Mouse (Mus musculus): Measurements from ENCODE around the gene Pitpnc1. TPM values are rescaled to one million over a fixed set of nuclear protein-coding genes. Genes with fewer than 3 reads are reported as not detected.

Pitpnc1 gene
- polyA plus RNA-seq, 1 experiment: 18.5 TPM

GRCm38 (mm10) chr11:107225301-107225700 lies 245.2 kb downstream of the Pitpnc1 start:
- WGBS: 73% methylated on average over 5 of the region's 5 CpGs
- H3K36me3 ChIP-seq (ENCODE audit: control insufficient read depth, insufficient read depth, low read length): peaks cover 2% of the 10 kb centered on the region
- H3K27me3 ChIP-seq (replicated peaks; ENCODE audit: control insufficient read depth, insufficient read depth, low read length): no peaks in the 10 kb centered on the region
- no peak for TF ChIP-seq CTCF (conservative IDR thresholded peaks at IDR 0.05; ENCODE audit: insufficient read depth, insufficient read length, low read depth, low read length)
- TF ChIP-seq POLR2A (IDR thresholded peaks at IDR 0.05; ENCODE audit: low read depth, low read length): no peak
- H3K4me3 ChIP-seq (ENCODE audit: insufficient read depth, low read depth, low read length): no peak overlapping the region
- no peak overlapping the region for H3K27ac ChIP-seq (ENCODE audit: insufficient read depth, low read depth, low read length)
- no peak for DNase-seq
- no peaks in the 10 kb centered on the region for H3K4me1 ChIP-seq (ENCODE audit: control insufficient read depth, insufficient read depth, low read length)

GRCm38 (mm10) chr11:107223667-107224214 lies 246.8 kb downstream of the Pitpnc1 start:
- H3K27me3 ChIP-seq (replicated peaks; ENCODE audit: control insufficient read depth, insufficient read depth, low read length): no peaks in the 10 kb centered on the region
- H3K27ac ChIP-seq (ENCODE audit: insufficient read depth, low read depth, low read length): no peak overlapping the region
- peaks cover 2% of the 10 kb centered on the region; the same call in 1 of the 2 replicates for H3K36me3 ChIP-seq (ENCODE audit: control insufficient read depth, insufficient read depth, low read length)
- H3K4me3 ChIP-seq (ENCODE audit: insufficient read depth, low read depth, low read length): no peak overlapping the region
- H3K4me1 ChIP-seq (ENCODE audit: control insufficient read depth, insufficient read depth, low read length): no peaks in the 10 kb centered on the region
- 52% methylated on average over 8 of the region's 8 CpGs for WGBS
- no peak for TF ChIP-seq POLR2A (IDR thresholded peaks at IDR 0.05; ENCODE audit: low read depth, low read length)
- no peak for TF ChIP-seq CTCF (conservative IDR thresholded peaks at IDR 0.05; ENCODE audit: insufficient read depth, insufficient read length, low read depth, low read length)
- peak; percentile 17 for DNase-seq

GRCm38 (mm10) chr11:107223169-107223561 lies 247.3 kb downstream of the Pitpnc1 start:
- Histone ChIP-seq H3K36me3 (ENCODE audit: control insufficient read depth, insufficient read depth, low read length) (peaks cover 2% of the 10 kb centered on the region; the same call in 1 of the 2 replicates), H3K27ac (ENCODE audit: insufficient read depth, low read depth, low read length) (no peak overlapping the region), H3K27me3 (replicated peaks; ENCODE audit: control insufficient read depth, insufficient read depth, low read length) (no peaks in the 10 kb centered on the region), H3K4me3 (ENCODE audit: insufficient read depth, low read depth, low read length) (no peak overlapping the region), H3K4me1 (ENCODE audit: control insufficient read depth, insufficient read depth, low read length) (no peaks in the 10 kb centered on the region)
- 53% methylated on average over 1 of the region's 1 CpGs for WGBS
- no peak for TF ChIP-seq CTCF (conservative IDR thresholded peaks at IDR 0.05; ENCODE audit: insufficient read depth, insufficient read length, low read depth, low read length)
- TF ChIP-seq POLR2A (IDR thresholded peaks at IDR 0.05; ENCODE audit: low read depth, low read length): no peak
- DNase-seq: no peak

GRCm38 (mm10) chr11:107222531-107223168 lies 247.8 kb downstream of the Pitpnc1 start:
- peaks cover 2% of the 10 kb centered on the region; the same call in 1 of the 2 replicates for H3K36me3 ChIP-seq (ENCODE audit: control insufficient read depth, insufficient read depth, low read length)
- WGBS: 66% methylated on average over 12 of the region's 12 CpGs
- TF ChIP-seq CTCF (conservative IDR thresholded peaks at IDR 0.05; ENCODE audit: insufficient read depth, insufficient read length, low read depth, low read length) (no peak), POLR2A (IDR thresholded peaks at IDR 0.05; ENCODE audit: low read depth, low read length) (no peak)
- no peaks in the 10 kb centered on the region for H3K27me3 ChIP-seq (replicated peaks; ENCODE audit: control insufficient read depth, insufficient read depth, low read length)
- no peak for DNase-seq
- H3K27ac ChIP-seq (ENCODE audit: insufficient read depth, low read depth, low read length): no peak overlapping the region
- no peak overlapping the region for H3K4me3 ChIP-seq (ENCODE audit: insufficient read depth, low read depth, low read length)
- H3K4me1 ChIP-seq (ENCODE audit: control insufficient read depth, insufficient read depth, low read length): no peaks in the 10 kb centered on the region

- Histone ChIP-seq H3K27ac (ENCODE audit: insufficient read depth, low read depth, low read length) (no peak overlapping the region), H3K4me1 (ENCODE audit: control insufficient read depth, insufficient read depth, low read length) (no peaks in the 10 kb centered on the region), H3K27me3 (replicated peaks; ENCODE audit: control insufficient read depth, insufficient read depth, low read length) (no peaks in the 10 kb centered on the region), H3K4me3 (ENCODE audit: insufficient read depth, low read depth, low read length) (no peak overlapping the region), H3K36me3 (ENCODE audit: control insufficient read depth, insufficient read depth, low read length) (peaks cover 4% of the 10 kb centered on the region)
- no peak for TF ChIP-seq POLR2A (IDR thresholded peaks at IDR 0.05; ENCODE audit: low read depth, low read length)
- no peak for TF ChIP-seq CTCF (conservative IDR thresholded peaks at IDR 0.05; ENCODE audit: insufficient read depth, insufficient read length, low read depth, low read length)
- 83% methylated on average over 9 of the region's 9 CpGs for WGBS
- DNase-seq: no peak
These were observed 255.4 kb downstream of the Pitpnc1 start for GRCm38 (mm10) chr11:107215111-107215510.

- 71% methylated on average over 5 of the region's 5 CpGs for WGBS
These were observed 256.8 kb downstream of the Pitpnc1 start for GRCm38 (mm10) chr11:107213745-107214144.

GRCm38 (mm10) chr11:107209818-107210217 lies 260.7 kb downstream of the Pitpnc1 start:
- peaks cover 4% of the 10 kb centered on the region for H3K36me3 ChIP-seq (ENCODE audit: control insufficient read depth, insufficient read depth, low read length)
- no peaks in the 10 kb centered on the region for H3K4me1 ChIP-seq (ENCODE audit: control insufficient read depth, insufficient read depth, low read length)
- no peak for DNase-seq
- H3K27ac ChIP-seq (ENCODE audit: insufficient read depth, low read depth, low read length): no peak overlapping the region
- WGBS: 88% methylated on average over 13 of the region's 13 CpGs
- no peak overlapping the region for H3K4me3 ChIP-seq (ENCODE audit: insufficient read depth, low read depth, low read length)
- TF ChIP-seq CTCF (conservative IDR thresholded peaks at IDR 0.05; ENCODE audit: insufficient read depth, insufficient read length, low read depth, low read length) (no peak), POLR2A (IDR thresholded peaks at IDR 0.05; ENCODE audit: low read depth, low read length) (no peak)
- no peaks in the 10 kb centered on the region for H3K27me3 ChIP-seq (replicated peaks; ENCODE audit: control insufficient read depth, insufficient read depth, low read length)

More at GRCm38 (mm10) chr11:107213745-107214144, 256.8 kb downstream of the Pitpnc1 start:
- no peaks in the 10 kb centered on the region for H3K4me1 ChIP-seq (ENCODE audit: control insufficient read depth, insufficient read depth, low read length)
- no peak overlapping the region for H3K4me3 ChIP-seq (ENCODE audit: insufficient read depth, low read depth, low read length)
- no peaks in the 10 kb centered on the region for H3K27me3 ChIP-seq (replicated peaks; ENCODE audit: control insufficient read depth, insufficient read depth, low read length)
- H3K27ac ChIP-seq (ENCODE audit: insufficient read depth, low read depth, low read length): no peak overlapping the region
- H3K36me3 ChIP-seq (ENCODE audit: control insufficient read depth, insufficient read depth, low read length): peaks cover 4% of the 10 kb centered on the region
- no peak for TF ChIP-seq POLR2A (IDR thresholded peaks at IDR 0.05; ENCODE audit: low read depth, low read length)
- TF ChIP-seq CTCF (conservative IDR thresholded peaks at IDR 0.05; ENCODE audit: insufficient read depth, insufficient read length, low read depth, low read length): 0 out of 2 replicates have a peak, but pooled peaks have one; percentile 9
- DNase-seq: peak; percentile 35
